In genomic region chr7:51140796-51141195, GRCm38 (mm10) we compare ENCODE assay signal across 22 mouse cellular contexts.
A peak's percentile ranks its signal among the peaks of the same experiment; 100 is the strongest.
DNase-seq lines count a peak whose midpoint lies in the region; ATAC-seq lines count a peak whose summit lies in the region.
"Had no signal": no experiment of that assay in that cellular context is flagged by ENCODE, and none has a peak within 500 bp of the region (broad histone marks: within the 10 kb centered on the region; RNA-seq: fewer than 3 reads in every experiment).

No protein-coding gene starts in this region.

- no peak overlapping the region for H3K27ac ChIP-seq in kidney, embryonic 16.5 days (ENCODE audit: low read length)
- no peak overlapping the region for H3K27ac ChIP-seq in kidney, embryonic 14.5 days (ENCODE audit: low read depth, low read length)
- H3K27ac ChIP-seq: embryonic facial prominence, embryonic 13.5 days; embryonic facial prominence, embryonic 15.5 days; forebrain, embryonic 10.5 days; forebrain, embryonic 12.5 days had no signal

- no peaks in the 10 kb centered on the region for H3K9me3 ChIP-seq in kidney, embryonic 16.5 days (ENCODE audit: low read length)
- no peaks in the 10 kb centered on the region for H3K9me3 ChIP-seq in kidney, embryonic 14.5 days (ENCODE audit: control insufficient read depth, low read length)
- H3K9me3 ChIP-seq: embryonic facial prominence, embryonic 13.5 days; embryonic facial prominence, embryonic 15.5 days; forebrain, embryonic 10.5 days; forebrain, embryonic 12.5 days had no signal

- no peak overlapping the region for H3K4me2 ChIP-seq in kidney, embryonic 16.5 days (replicated peaks; ENCODE audit: low read depth, low read length)
- no peak overlapping the region for H3K4me2 ChIP-seq in kidney, embryonic 14.5 days (replicated peaks; ENCODE audit: low read depth, low read length)
- H3K4me2 ChIP-seq: embryonic facial prominence, embryonic 13.5 days; embryonic facial prominence, embryonic 15.5 days; forebrain, embryonic 12.5 days had no signal

- no peak overlapping the region for H3K9ac ChIP-seq in kidney, embryonic 16.5 days (replicated peaks; ENCODE audit: low read length)
- no peak overlapping the region for H3K9ac ChIP-seq in kidney, embryonic 14.5 days (ENCODE audit: low read depth, low read length)
- H3K9ac ChIP-seq: embryonic facial prominence, embryonic 13.5 days; embryonic facial prominence, embryonic 15.5 days; forebrain, embryonic 12.5 days had no signal

- H3K4me1 ChIP-seq in kidney, embryonic 16.5 days (ENCODE audit: insufficient read depth, low read length), result no peaks in the 10 kb centered on the region
- no peaks in the 10 kb centered on the region for H3K4me1 ChIP-seq in kidney, embryonic 14.5 days (ENCODE audit: control insufficient read depth, insufficient read depth, low read length)
- H3K4me1 ChIP-seq: embryonic facial prominence, embryonic 13.5 days; embryonic facial prominence, embryonic 15.5 days; forebrain, embryonic 10.5 days; forebrain, embryonic 12.5 days had no signal

- no peak for ATAC-seq in kidney, embryonic 16.5 days (ENCODE audit: low FRiP score, low TSS enrichment)
- no peak for ATAC-seq in kidney, embryonic 14.5 days (ENCODE audit: low FRiP score, low TSS enrichment)
- ATAC-seq: forebrain, embryonic 14.5 days had no signal

- 76% methylated on average over 4 of the region's 4 CpGs for WGBS in kidney, embryonic 16.5 days
- WGBS in kidney, embryonic 14.5 days, result 84% methylated on average over 4 of the region's 4 CpGs

- no peaks in the 10 kb centered on the region for H3K27me3 ChIP-seq in kidney, embryonic 16.5 days (ENCODE audit: insufficient read depth, low read length)
- H3K27me3 ChIP-seq in kidney, embryonic 14.5 days (ENCODE audit: control insufficient read depth, insufficient read depth, low read length), result no peaks in the 10 kb centered on the region
- H3K27me3 ChIP-seq: embryonic facial prominence, embryonic 13.5 days; embryonic facial prominence, embryonic 15.5 days; forebrain, embryonic 12.5 days had no signal

- DNase-seq in kidney, adult 18-20 months, result peak; percentile 5
- DNase-seq in kidney, adult 8-10 months, result peak; percentile 14 to 40
- peak; percentile 17 to 62 for DNase-seq in kidney, postnatal 36 days
- no peak for DNase-seq in kidney, postnatal 10 days
- DNase-seq: adrenal gland, adult 2 months; adrenal gland, postnatal 10 days; adrenal gland, postnatal 25 days; cerebellum, adult 11 months; cerebellum, adult 18-20 months; cerebellum, adult 8-10 months; cerebellum, adult 9-11 months; cerebellum, postnatal 14 days; cerebellum, postnatal 36 days; embryo, embryonic 11 days had no signal

- no peaks in the 10 kb centered on the region for H3K36me3 ChIP-seq in kidney, embryonic 16.5 days (ENCODE audit: insufficient read depth, low read length)
- no peaks in the 10 kb centered on the region for H3K36me3 ChIP-seq in kidney, embryonic 14.5 days (ENCODE audit: control insufficient read depth, insufficient read depth, low read length)
- H3K36me3 ChIP-seq: embryonic facial prominence, embryonic 13.5 days; embryonic facial prominence, embryonic 15.5 days; forebrain, embryonic 10.5 days; forebrain, embryonic 12.5 days had no signal

- no peak overlapping the region for H3K4me3 ChIP-seq in kidney, embryonic 16.5 days (ENCODE audit: low read length)
- H3K4me3 ChIP-seq in kidney, embryonic 14.5 days (ENCODE audit: low read length), result no peak overlapping the region
- H3K4me3 ChIP-seq: embryonic facial prominence, embryonic 13.5 days; embryonic facial prominence, embryonic 15.5 days; erythroblast, embryonic 14.5 days; forebrain, embryonic 10.5 days; forebrain, embryonic 12.5 days had no signal
